Mouse (Mus musculus) stomach, embryonic 15.5 days (tissue): ENCODE data around the gene Mynn. TPM values are rescaled to one million over a fixed set of nuclear protein-coding genes. Genes with fewer than 3 reads are reported as not detected.
A peak's percentile ranks its signal among the peaks of the same experiment; 100 is the strongest.

ENCODE experiments used
- ATAC-seq: fragments of 200-750 bp; cut with Nextera tagmentation; 2 replicates; pipeline ENCODE4 v1.8.0; 2017; ENCODE audit warnings: low read depth, moderate number of reproducible peaks, moderate TSS enrichment; ENCODE audit not compliant: insufficient read depth, low FRiP score
- H3K27ac ChIP-seq: fragments of 300-500 bp; sonication (generic); 2 replicates; pipeline ENCODE4 v1.5.1; 2015; ENCODE audit warnings: mild to moderate bottlenecking, inconsistent platforms
- H3K27me3 ChIP-seq: fragments of 300-500 bp; sonication (generic); replicated peaks from 2 replicates; pipeline ENCODE4 v1.6.1; 2015; ENCODE audit warnings: inconsistent platforms
- H3K36me3 ChIP-seq: fragments of 300-500 bp; sonication (generic); 2 replicates; pipeline ENCODE4 v1.6.1; 2015; ENCODE audit warnings: inconsistent platforms
- H3K4me1 ChIP-seq: fragments of 300-500 bp; sonication (generic); 2 replicates; pipeline ENCODE4 v1.6.1; 2015; ENCODE audit warnings: inconsistent platforms
- H3K4me2 ChIP-seq: fragments of 300-500 bp; sonication (generic); 2 replicates; pipeline ENCODE4 v1.6.1; 2015; ENCODE audit warnings: mild to moderate bottlenecking, inconsistent platforms
- H3K4me3 ChIP-seq: fragments of 300-500 bp; sonication (generic); replicated peaks from 2 replicates; pipeline ENCODE4 v1.5.1; 2015; ENCODE audit warnings: inconsistent platforms
- H3K9ac ChIP-seq: fragments of 300-500 bp; sonication (generic); 2 replicates; pipeline ENCODE4 v1.6.1; 2015; ENCODE audit warnings: inconsistent platforms
- H3K9me3 ChIP-seq: fragments of 300-500 bp; sonication (generic); 2 replicates; pipeline ENCODE4 v1.6.1; 2016; ENCODE audit warnings: inconsistent platforms
- WGBS: fragments of 180-500 bp; shearing (Covaris S2); methylation state at CpG from one replicate; pipeline ENCODE4 v1.1.7; 2015; 5-methylcytosine and 5-hydroxymethylcytosine counted together
- polyA plus RNA-seq: library from polyadenylated mRNA; unstranded; fragments of >200 nt; fragmentation: Nextera tagmentation; extraction: Ambion mirVana; gene quantifications from 2 replicates; pipeline ENCODE4 v1.2.1, GENCODE M21; 2015

The Mynn gene
- polyA plus RNA-seq, 1 experiment from 2014 or later = 23.8 TPM

DNA sequence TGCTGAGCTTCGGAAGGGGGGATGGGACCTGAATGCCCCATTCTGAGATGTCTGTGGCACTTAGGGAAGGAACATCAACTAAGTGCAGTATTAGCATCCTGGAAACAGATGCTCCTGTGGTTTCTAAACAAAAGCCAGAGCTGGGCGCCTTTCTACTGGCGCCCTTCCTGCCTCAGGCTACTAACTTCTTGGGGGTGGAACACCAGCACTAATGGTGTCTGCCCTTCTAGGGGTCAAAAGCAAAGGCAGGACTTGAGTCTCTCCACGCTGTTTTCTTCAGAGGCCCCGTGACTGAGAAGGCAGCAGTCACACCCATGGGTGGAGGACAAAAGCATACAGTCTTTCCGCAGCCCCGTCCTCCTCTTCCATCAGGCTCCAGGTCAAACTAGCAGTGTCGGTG is 44.9 kb downstream of the Mynn start:
- no peaks in the 10 kb centered on the region for H3K9me3 ChIP-seq
- 50% methylated on average over 8 of the region's 8 CpGs for WGBS
- H3K27ac ChIP-seq = no peak overlapping the region
- ATAC-seq = no peak
- 0 out of 2 replicates have a peak, but pooled peaks cover 3% of the 10 kb centered on the region for H3K27me3 ChIP-seq
- H3K9ac ChIP-seq = no peak overlapping the region
- no peaks in the 10 kb centered on the region for H3K36me3 ChIP-seq
- H3K4me2 ChIP-seq = no peak overlapping the region
- peaks cover 7% of the 10 kb centered on the region for H3K4me1 ChIP-seq
- no peak overlapping the region for H3K4me3 ChIP-seq

- H3K9ac ChIP-seq = peak within 1 kb of the TSS; percentile 41; the same call in 1 of the 2 replicates
- peaks cover 7% of the 10 kb centered on the region for H3K4me1 ChIP-seq
Observed at GRCm38 (mm10) chr3:30647440-30648090, 45.7 kb downstream of the Mynn start, which contains the start of gene Lrrc34. Gene Lrrc34 (minus strand): TSS chr3:30647869.

DNA sequence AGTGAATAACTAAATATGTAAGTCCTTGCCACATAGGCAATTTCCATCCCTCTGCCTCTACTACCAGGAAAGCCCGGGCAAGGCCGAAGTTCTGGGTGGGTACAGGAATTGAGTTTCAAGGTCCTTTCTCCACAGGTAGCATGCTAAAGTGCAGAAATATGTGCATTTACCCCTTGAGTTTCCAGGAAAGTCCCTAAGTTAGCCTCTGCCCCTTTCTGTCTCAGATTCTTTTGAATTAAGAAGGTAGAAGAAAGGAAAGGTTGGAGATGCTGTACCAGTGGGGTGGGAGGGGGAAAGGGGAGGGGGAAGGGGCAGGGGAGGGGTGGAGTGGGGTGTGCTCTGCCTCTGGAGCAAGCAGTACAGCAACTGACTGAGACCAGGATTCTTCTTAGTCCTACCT is 46.6 kb downstream of the Mynn start:
- Histone ChIP-seq H3K27ac (no peak overlapping the region), H3K36me3 (no peaks in the 10 kb centered on the region), H3K4me1 (peaks cover 7% of the 10 kb centered on the region), H3K4me2 (no peak overlapping the region), H3K27me3 (0 out of 2 replicates have a peak, but pooled peaks cover 3% of the 10 kb centered on the region), H3K9ac (no peak overlapping the region), H3K4me3 (no peak overlapping the region), H3K9me3 (no peaks in the 10 kb centered on the region)
- WGBS = 93% methylated on average over 2 of the region's 2 CpGs
- no peak for ATAC-seq

More at GRCm38 (mm10) chr3:30647440-30648090, 45.7 kb downstream of the Mynn start, which contains the start of gene Lrrc34:
- no peak within 1 kb of the TSS for H3K27ac ChIP-seq
- 2% methylated on average over 25 of the region's 25 CpGs for WGBS
- no peaks in the 10 kb centered on the region for H3K36me3 ChIP-seq
- ATAC-seq = peak; percentile 88
- peak within 1 kb of the TSS; percentile 35 for H3K4me3 ChIP-seq
- no peaks in the 10 kb centered on the region for H3K9me3 ChIP-seq
- H3K4me2 ChIP-seq = peak within 1 kb of the TSS; percentile 75
- 0 out of 2 replicates have a peak, but pooled peaks cover 3% of the 10 kb centered on the region for H3K27me3 ChIP-seq

DNA sequence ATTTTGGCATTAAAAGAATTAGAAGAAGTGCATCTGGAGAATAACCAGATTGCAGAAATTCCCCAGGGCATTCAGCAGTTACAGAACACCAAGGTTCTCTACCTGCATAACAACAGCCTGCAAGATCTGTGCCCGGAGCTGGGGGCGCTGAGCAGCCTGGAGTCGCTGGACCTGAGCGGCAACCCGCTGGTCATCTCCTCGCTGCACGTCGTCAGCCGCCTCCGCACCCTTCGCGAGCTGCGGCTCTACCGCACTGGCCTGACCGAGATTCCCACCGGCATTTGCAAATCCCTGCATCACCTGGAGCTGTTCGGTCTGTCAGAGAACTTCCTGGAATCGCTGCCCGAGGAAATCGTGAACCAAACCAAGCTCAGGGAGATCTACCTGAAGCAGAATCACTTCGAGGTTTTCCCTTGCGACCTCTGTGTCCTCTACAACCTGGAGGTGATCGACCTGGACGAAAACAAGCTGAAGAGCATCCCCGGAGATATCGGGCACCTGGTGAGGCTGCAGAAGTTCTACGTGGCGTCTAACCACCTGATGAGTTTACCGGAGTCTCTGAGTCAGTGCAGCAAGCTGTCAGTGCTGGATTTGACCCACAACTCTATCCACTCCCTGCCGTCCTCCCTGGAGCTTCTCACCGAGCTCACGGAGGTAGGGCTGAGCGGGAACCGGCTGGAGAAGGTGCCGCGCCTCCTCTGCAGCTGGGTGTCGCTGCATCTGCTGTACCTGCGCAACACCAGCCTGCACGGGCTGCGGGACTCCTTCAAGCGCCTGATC is 48.4 kb downstream of the Mynn start:
- Histone ChIP-seq H3K4me1 (peaks cover 7% of the 10 kb centered on the region), H3K36me3 (no peaks in the 10 kb centered on the region), H3K27me3 (0 out of 2 replicates have a peak, but pooled peaks cover 3% of the 10 kb centered on the region), H3K9ac (no peak overlapping the region), H3K4me3 (peak overlapping the region; percentile 37), H3K9me3 (no peaks in the 10 kb centered on the region), H3K4me2 (peak overlapping the region; percentile 81), H3K27ac (no peak overlapping the region)
- ATAC-seq = peak; percentile 75; the same call in 1 of the 2 replicates
- WGBS = under 1% methylated on average over 41 of the region's 41 CpGs

DNA sequence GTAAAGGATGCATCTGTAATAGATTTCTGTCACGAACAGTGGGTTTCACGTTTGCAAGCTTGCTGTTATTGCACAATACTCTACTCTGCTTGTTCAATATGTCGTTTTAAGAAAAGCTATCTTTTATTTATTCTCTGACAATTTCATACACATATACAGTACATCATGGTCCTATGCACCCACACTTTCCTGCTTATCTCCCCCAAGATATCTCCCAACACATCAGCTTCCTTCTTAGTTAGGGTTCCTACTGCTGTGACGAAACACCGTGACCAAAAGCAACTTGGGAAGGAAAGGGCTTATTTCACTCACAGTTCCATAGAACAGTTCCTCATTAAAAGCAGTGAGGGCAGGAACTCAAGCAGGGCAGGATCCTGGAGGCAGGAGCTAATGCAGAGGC is 54.1 kb downstream of the Mynn start:
- Histone ChIP-seq H3K4me2 (no peak overlapping the region), H3K9ac (no peak overlapping the region), H3K4me1 (no peaks in the 10 kb centered on the region), H3K27me3 (no peaks in the 10 kb centered on the region), H3K27ac (no peak overlapping the region), H3K36me3 (no peaks in the 10 kb centered on the region), H3K9me3 (no peaks in the 10 kb centered on the region), H3K4me3 (no peak overlapping the region)
- WGBS = 68% methylated on average over 5 of the region's 5 CpGs
- ATAC-seq = no peak

- Histone ChIP-seq H3K4me1 (no peaks in the 10 kb centered on the region), H3K9me3 (no peaks in the 10 kb centered on the region), H3K4me2 (no peak overlapping the region), H3K27me3 (no peaks in the 10 kb centered on the region), H3K36me3 (no peaks in the 10 kb centered on the region), H3K27ac (no peak overlapping the region), H3K9ac (no peak overlapping the region), H3K4me3 (no peak overlapping the region)
- 76% methylated on average over 9 of the region's 9 CpGs for WGBS
- no peak for ATAC-seq
Observed at GRCm38 (mm10) chr3:30658486-30658885, 56.6 kb downstream of the Mynn start.

Other genes with a start within 250 kb of the Mynn start
- 46.4 and 53.0 TPM in 2 replicates for gene Mecom, start 54.1 kb upstream of the Mynn start, polyA plus RNA-seq
- 0.46 and 0.70 TPM in 2 replicates for gene Actrt3, start 2.1 kb upstream of the Mynn start, polyA plus RNA-seq
- gene Lrriq4, start 42.4 kb downstream of the Mynn start, polyA plus RNA-seq = 0.06 TPM in 1 of 2 replicates, not detected in the other
- 0.58 and 0.75 TPM in 2 replicates for gene Lrrc34, start 45.8 kb downstream of the Mynn start, polyA plus RNA-seq
- 1.5 and 3.6 TPM in 2 replicates for gene Lrrc31, start 97.8 kb downstream of the Mynn start, polyA plus RNA-seq
- not detected in 2 replicates for gene Samd7, start 144.2 kb downstream of the Mynn start, polyA plus RNA-seq
- gene Sec62, start 190.8 kb downstream of the Mynn start, polyA plus RNA-seq = 78.6 and 86.7 TPM in 2 replicates